Mouse (Mus musculus) embryonic facial prominence, embryonic 14.5 days (tissue): ENCODE results near the gene Tnni3. TPM values are rescaled to one million over a fixed set of nuclear protein-coding genes. Genes with fewer than 3 reads are reported as not detected.

ENCODE experiments used
- ATAC-seq: fragments of 200-750 bp; cut with Nextera tagmentation; 2 replicates; pipeline ENCODE4 v1.8.0; 2017; ENCODE audit warnings: low read depth, moderate number of reproducible peaks, moderate TSS enrichment
- DNase-seq: peaks from one replicate; pipeline ENCODE4 v3.0.0-alpha.2; 2015; ENCODE audit warnings: low spot score
- H3K27ac ChIP-seq: fragments of 300-500 bp; sonication (generic); replicated peaks from 2 replicates; pipeline ENCODE4 v1.5.1; 2014; ENCODE audit warnings: low read depth, mild to moderate bottlenecking, low read length, moderate library complexity
- H3K27me3 ChIP-seq: fragments of 300-500 bp; sonication (generic); replicated peaks from 2 replicates; pipeline ENCODE4 v1.6.1; 2014; ENCODE audit warnings: low read length; ENCODE audit not compliant: control insufficient read depth, insufficient read depth
- H3K36me3 ChIP-seq: fragments of 300-500 bp; sonication (generic); 2 replicates; pipeline ENCODE4 v1.6.1; 2014; ENCODE audit warnings: low read length, mixed read lengths; ENCODE audit not compliant: control insufficient read depth, insufficient read depth
- H3K4me1 ChIP-seq: fragments of 300-500 bp; sonication (generic); 2 replicates; pipeline ENCODE4 v1.6.1; 2014; ENCODE audit warnings: antibody characterized with exemption, low read length; ENCODE audit not compliant: control insufficient read depth, insufficient read depth
- H3K4me2 ChIP-seq: fragments of 300-500 bp; sonication (generic); 2 replicates; pipeline ENCODE4 v1.6.1; 2014; ENCODE audit warnings: low read depth, mild to moderate bottlenecking, low read length, moderate library complexity, mixed read lengths
- H3K4me3 ChIP-seq: fragments of 300-500 bp; sonication (generic); 2 replicates; pipeline ENCODE4 v1.5.1; 2014; ENCODE audit warnings: low read depth, mild to moderate bottlenecking, low read length
- H3K9ac ChIP-seq: fragments of 300-500 bp; sonication (generic); 2 replicates; pipeline ENCODE4 v1.6.1; 2014; ENCODE audit warnings: low read depth, mild to moderate bottlenecking, low read length, moderate library complexity, mixed read lengths
- H3K9me3 ChIP-seq: fragments of 300-500 bp; sonication (generic); 2 replicates; pipeline ENCODE4 v1.6.1; 2016; ENCODE audit warnings: low read length; ENCODE audit not compliant: control insufficient read depth
- WGBS: fragments of 180-500 bp; shearing (Covaris S2); extraction: QIAGEN DNeasy Blood & Tissue Kit; methylation state at CpG from one replicate; pipeline ENCODE4 v1.1.7; 2014; 5-methylcytosine and 5-hydroxymethylcytosine counted together
- polyA plus RNA-seq: library from polyadenylated mRNA; unstranded; fragments of >200 nt; fragmentation: Nextera tagmentation; extraction: Ambion mirVana; gene quantifications from 2 replicates; pipeline ENCODE4 v1.2.1, GENCODE M21; 2014

Gene Tnni3
- polyA plus RNA-seq, 1 experiment from 2014 or later, result 2.6 TPM

DNA sequence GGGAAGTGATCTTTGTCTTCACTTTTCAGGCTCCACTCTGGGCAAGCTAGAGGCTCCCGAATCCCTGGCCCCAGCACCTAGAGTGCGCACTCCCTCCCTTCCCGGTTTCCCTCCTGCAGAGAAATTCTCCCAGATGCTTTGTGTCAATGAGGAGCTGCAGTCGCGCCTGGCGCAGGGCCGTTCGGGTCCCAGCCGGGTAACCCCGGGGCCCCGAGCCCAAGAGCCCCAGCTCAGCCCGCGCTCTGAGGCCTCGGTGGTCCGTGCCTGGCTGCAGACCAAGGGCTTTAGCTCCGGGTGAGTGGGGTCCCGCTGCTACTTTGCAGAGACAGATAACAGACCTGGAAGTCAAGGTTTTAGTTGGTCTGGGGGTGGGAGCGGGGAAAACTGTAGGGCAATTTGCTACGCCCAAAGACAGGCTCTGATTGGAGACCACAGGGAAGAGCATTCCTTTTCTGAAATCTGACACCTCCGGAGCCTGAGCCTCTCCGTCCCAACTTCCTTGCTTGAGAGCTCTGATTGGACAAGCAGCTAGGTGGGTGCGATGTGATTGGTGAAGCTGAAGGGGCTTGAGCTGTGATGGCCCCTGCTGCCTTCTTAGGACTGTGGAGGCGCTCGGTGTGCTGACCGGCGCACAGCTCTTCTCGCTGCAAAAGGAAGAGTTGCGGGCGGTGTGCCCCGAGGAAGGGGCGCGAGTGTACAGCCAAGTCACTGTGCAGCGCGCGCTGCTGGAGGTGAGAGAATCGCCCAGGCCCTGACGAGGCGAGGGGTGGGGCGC lies 45.8 kb downstream of the Tnni3 start:
- peak overlapping the region; percentile 63 for H3K9ac ChIP-seq
- ATAC-seq, result peak; percentile 96
- peak overlapping the region; percentile 71 for H3K4me2 ChIP-seq
- H3K4me3 ChIP-seq, result peak overlapping the region; percentile 47
- no peaks in the 10 kb centered on the region for H3K9me3 ChIP-seq
- H3K4me1 ChIP-seq, result 0 out of 2 replicates have a peak, but pooled peaks cover 4% of the 10 kb centered on the region
- DNase-seq, result peak; percentile 98
- H3K36me3 ChIP-seq, result peaks cover 24% of the 10 kb centered on the region
- under 1% methylated on average over 39 of the region's 39 CpGs for WGBS
- peak overlapping the region; percentile 88 for H3K27ac ChIP-seq
- peaks cover 15% of the 10 kb centered on the region for H3K27me3 ChIP-seq

DNA sequence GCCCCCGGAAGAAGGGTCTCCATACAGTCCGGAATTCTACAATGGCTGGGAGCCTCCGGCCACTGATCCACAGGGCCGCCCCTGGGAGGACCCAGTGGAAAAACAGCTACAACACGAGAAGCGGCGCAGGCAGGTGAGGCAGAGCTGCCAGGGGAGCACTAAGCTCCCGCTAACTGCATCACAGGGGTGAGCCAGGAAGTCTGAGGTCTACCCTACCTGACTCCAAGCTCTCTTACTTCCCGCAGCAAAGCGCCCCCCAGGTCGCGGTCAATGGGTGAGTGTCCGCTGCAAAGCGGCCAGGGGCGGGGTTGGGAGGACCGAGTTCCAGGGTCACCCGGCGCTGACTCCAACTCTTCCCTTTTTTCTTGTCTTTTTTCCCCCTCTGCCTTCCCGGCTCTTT lies 50.1 kb downstream of the Tnni3 start:
- no peak overlapping the region for H3K9ac ChIP-seq
- H3K4me1 ChIP-seq, result 0 out of 2 replicates have a peak, but pooled peaks cover 10% of the 10 kb centered on the region
- no peaks in the 10 kb centered on the region for H3K9me3 ChIP-seq
- H3K27me3 ChIP-seq, result peaks cover 43% of the 10 kb centered on the region
- 11% methylated on average over 17 of the region's 19 CpGs for WGBS
- ATAC-seq (no peak), DNase-seq (no peak)
- H3K36me3 ChIP-seq, result no peaks in the 10 kb centered on the region
- H3K27ac ChIP-seq, result no peak overlapping the region
- no peak overlapping the region for H3K4me3 ChIP-seq
- H3K4me2 ChIP-seq, result no peak overlapping the region

DNA sequence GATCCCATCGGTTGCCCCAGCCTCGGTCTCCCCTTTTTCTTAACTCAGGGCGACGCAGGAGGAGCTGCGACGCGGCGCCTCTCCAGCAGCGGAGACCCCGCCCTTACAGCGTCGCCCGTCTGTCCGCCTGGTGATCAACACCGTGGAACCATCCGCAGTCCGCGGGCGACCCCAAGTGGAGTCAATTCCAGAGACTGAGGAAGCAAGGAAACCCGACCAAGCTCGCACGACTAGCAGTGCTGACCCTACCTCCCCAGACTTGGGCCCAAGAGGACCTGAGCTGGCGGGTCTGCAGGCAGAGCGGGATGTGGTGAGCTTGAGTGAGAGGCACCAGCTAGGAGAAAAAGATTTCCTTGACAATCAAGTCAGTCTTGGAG lies 52.9 kb downstream of the Tnni3 start:
- Histone ChIP-seq H3K9ac (peak overlapping the region; percentile 56), H3K27ac (no peak overlapping the region), H3K36me3 (no peaks in the 10 kb centered on the region), H3K4me2 (peak overlapping the region; percentile 87), H3K9me3 (no peaks in the 10 kb centered on the region), H3K4me1 (0 out of 2 replicates have a peak, but pooled peaks cover 8% of the 10 kb centered on the region), H3K4me3 (peak overlapping the region; percentile 44), H3K27me3 (peaks cover 43% of the 10 kb centered on the region)
- 1% methylated on average over 24 of the region's 24 CpGs for WGBS
- DNase-seq (peak; percentile 91), ATAC-seq (peak; percentile 92)

DNA sequence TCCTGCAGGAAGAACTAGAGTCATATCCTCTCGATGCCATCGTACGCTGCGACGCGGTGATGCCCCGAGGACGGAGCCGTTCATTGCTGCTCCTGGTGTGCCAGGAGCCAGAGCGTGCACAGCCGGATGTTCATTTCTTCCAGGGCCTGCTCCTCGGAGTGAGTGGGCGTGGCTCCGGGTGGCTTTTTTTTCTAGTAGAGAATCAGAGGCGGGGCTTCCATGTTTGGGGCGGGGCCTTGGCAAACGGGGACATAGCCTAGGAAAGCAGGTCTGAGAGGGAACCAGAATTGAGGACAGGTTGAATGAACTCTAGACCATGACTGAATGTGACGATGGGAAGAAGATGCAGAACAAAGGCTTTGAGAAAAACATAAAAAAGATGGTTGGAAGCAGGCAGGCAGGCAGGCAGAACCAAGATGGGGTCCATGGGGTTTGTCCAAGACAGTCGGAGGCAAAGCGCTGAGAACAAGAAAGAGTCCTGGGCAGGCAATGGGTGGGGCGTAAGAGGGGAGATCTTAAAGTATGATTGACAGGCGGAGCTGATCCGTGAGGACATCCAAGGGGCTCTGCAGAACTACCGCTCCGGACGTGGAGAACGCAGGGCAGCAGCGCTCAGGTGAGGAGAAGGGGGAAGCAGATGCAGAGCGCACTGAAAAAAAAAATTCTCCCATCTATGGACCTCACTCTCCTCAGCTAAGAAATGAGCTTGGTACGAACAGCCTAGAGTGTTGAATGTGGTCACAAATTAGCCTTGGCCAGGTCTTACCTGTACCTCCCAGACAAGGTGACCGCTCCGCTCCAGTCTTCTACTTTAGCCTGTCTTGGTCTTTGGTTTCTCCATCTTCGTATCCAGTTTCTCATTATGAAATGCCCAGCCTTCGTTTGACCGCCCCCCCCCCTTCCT lies 53.5 kb downstream of the Tnni3 start:
- peak overlapping the region; percentile 56 for H3K9ac ChIP-seq
- H3K27ac ChIP-seq, result no peak overlapping the region
- peaks cover 43% of the 10 kb centered on the region for H3K27me3 ChIP-seq
- H3K4me1 ChIP-seq, result 0 out of 2 replicates have a peak, but pooled peaks cover 8% of the 10 kb centered on the region
- H3K4me3 ChIP-seq, result peak overlapping the region; percentile 44
- H3K4me2 ChIP-seq, result peak overlapping the region; percentile 87
- H3K9me3 ChIP-seq, result no peaks in the 10 kb centered on the region
- no peaks in the 10 kb centered on the region for H3K36me3 ChIP-seq
- ATAC-seq (peak; percentile 45), DNase-seq (peak; percentile 81)
- WGBS, result 3% methylated on average over 35 of the region's 35 CpGs

Other genes starting within 250 kb of the Tnni3 start
- not detected in 2 replicates for gene Ncr1, start 186.5 kb downstream of the Tnni3 start, polyA plus RNA-seq
- 0.30 and 0.36 TPM in 2 replicates for gene Gp6, start 126.5 kb downstream of the Tnni3 start, polyA plus RNA-seq
- gene Rdh13, start 78.6 kb downstream of the Tnni3 start, polyA plus RNA-seq, result 21.6 and 23.9 TPM in 2 replicates
- 4.9 and 8.0 TPM in 2 replicates for gene Eps8l1, start 63.6 kb downstream of the Tnni3 start, polyA plus RNA-seq
- gene Ppp1r12c, start 22.5 kb downstream of the Tnni3 start, polyA plus RNA-seq, result 49.2 and 50.8 TPM in 2 replicates
- gene Tnnt1, start 7.8 kb downstream of the Tnni3 start, polyA plus RNA-seq, result 405 and 459 TPM in 2 replicates
- gene Dnaaf3, start 8.2 kb upstream of the Tnni3 start, polyA plus RNA-seq, result 1.2 and 1.4 TPM in 2 replicates
- gene Syt5, start 23.3 kb upstream of the Tnni3 start, polyA plus RNA-seq, result 5.8 and 8.1 TPM in 2 replicates
- gene Ptprh, start 79.8 kb upstream of the Tnni3 start, polyA plus RNA-seq, result not detected in 2 replicates
- gene Tmem86b, start 107.2 kb upstream of the Tnni3 start, polyA plus RNA-seq, result 1.0 and 1.2 TPM in 2 replicates
- gene Ppp6r1, start 134.8 kb upstream of the Tnni3 start, polyA plus RNA-seq, result 7.1 and 7.7 TPM in 2 replicates
- gene Hspbp1, start 160.8 kb upstream of the Tnni3 start, polyA plus RNA-seq, result 77.5 and 77.7 TPM in 2 replicates
- gene Brsk1, start 166.4 kb upstream of the Tnni3 start, polyA plus RNA-seq, result 1.6 and 1.8 TPM in 2 replicates
- gene Tmem150b, start 201.0 kb upstream of the Tnni3 start, polyA plus RNA-seq, result 0.11 TPM in 1 of 2 replicates, not detected in the other
- 41.5 and 50.6 TPM in 2 replicates for gene Kmt5c, start 215.9 kb upstream of the Tnni3 start, polyA plus RNA-seq
- 36.4 and 39.6 TPM in 2 replicates for gene Cox6b2, start 228.9 kb upstream of the Tnni3 start, polyA plus RNA-seq
- not detected in 2 replicates for gene Fam71e2, start 247.1 kb upstream of the Tnni3 start, polyA plus RNA-seq